Mouse (Mus musculus) kidney, embryonic 15.5 days (tissue): ENCODE measurements around the gene Nr2e3. TPM values are rescaled to one million over a fixed set of nuclear protein-coding genes. Genes with fewer than 3 reads are reported as not detected.
"Not testable (repeated sequence)": the region's sequence is repeated elsewhere in the genome, so short reads cannot be mapped to it uniquely, and the experiment has no call there.

Experiments used
- ATAC-seq: fragments of 200-750 bp; cut with Nextera tagmentation; replicated peaks from 2 replicates; pipeline ENCODE4 v1.8.0; 2017; ENCODE audit warnings: moderate TSS enrichment; ENCODE audit not compliant: low FRiP score
- H3K27ac ChIP-seq: fragments of 300-500 bp; sonication (generic); 2 replicates; pipeline ENCODE4 v1.5.1; 2015; ENCODE audit warnings: mild to moderate bottlenecking, inconsistent platforms
- H3K27me3 ChIP-seq: fragments of 300-500 bp; sonication (generic); 2 replicates; pipeline ENCODE4 v1.6.1; 2015; ENCODE audit warnings: inconsistent platforms
- H3K36me3 ChIP-seq: fragments of 300-500 bp; sonication (generic); 2 replicates; pipeline ENCODE4 v1.6.1; 2015; ENCODE audit warnings: inconsistent platforms
- H3K4me1 ChIP-seq: fragments of 300-500 bp; sonication (generic); 2 replicates; pipeline ENCODE4 v1.6.1; 2015; ENCODE audit warnings: inconsistent platforms
- H3K4me2 ChIP-seq: fragments of 300-500 bp; sonication (generic); 2 replicates; pipeline ENCODE4 v1.6.1; 2015; ENCODE audit warnings: moderate library complexity, mild to moderate bottlenecking, inconsistent platforms
- H3K4me3 ChIP-seq: fragments of 300-500 bp; sonication (generic); replicated peaks from 2 replicates; pipeline ENCODE4 v1.5.1; 2015; ENCODE audit warnings: mild to moderate bottlenecking, inconsistent platforms
- H3K9ac ChIP-seq: fragments of 300-500 bp; sonication (generic); 2 replicates; pipeline ENCODE4 v1.6.1; 2015; ENCODE audit warnings: mild to moderate bottlenecking, inconsistent platforms
- H3K9me3 ChIP-seq: fragments of 300-500 bp; sonication (generic); replicated peaks from 2 replicates; pipeline ENCODE4 v1.6.1; 2016; ENCODE audit warnings: inconsistent platforms
- WGBS: fragments of 180-500 bp; shearing (Covaris S2); methylation state at CpG from one replicate; pipeline ENCODE4 v1.1.7; 2015; ENCODE audit warnings: mixed read lengths; 5-methylcytosine and 5-hydroxymethylcytosine counted together
- polyA plus RNA-seq: library from polyadenylated mRNA; unstranded; fragments of >200 nt; fragmentation: Nextera tagmentation; extraction: Ambion mirVana; gene quantifications from 2 replicates; pipeline ENCODE4 v1.2.1, GENCODE M21; 2015

Nr2e3 gene
- polyA plus RNA-seq, 1 experiment from 2014 or later, result not detected

GRCm38 (mm10) chr9:59949511-59949910 lies 10.9 kb downstream of the Nr2e3 start:
- Histone ChIP-seq H3K4me2 (no peak overlapping the region), H3K27me3 (no peaks in the 10 kb centered on the region), H3K9me3 (no peaks in the 10 kb centered on the region), H3K4me1 (0 out of 2 replicates have a peak, but pooled peaks cover 5% of the 10 kb centered on the region), H3K4me3 (no peak overlapping the region), H3K9ac (no peak overlapping the region), H3K36me3 (no peaks in the 10 kb centered on the region), H3K27ac (no peak overlapping the region)
- no peak for ATAC-seq
- 82% methylated on average over 6 of the region's 6 CpGs for WGBS

DNA sequence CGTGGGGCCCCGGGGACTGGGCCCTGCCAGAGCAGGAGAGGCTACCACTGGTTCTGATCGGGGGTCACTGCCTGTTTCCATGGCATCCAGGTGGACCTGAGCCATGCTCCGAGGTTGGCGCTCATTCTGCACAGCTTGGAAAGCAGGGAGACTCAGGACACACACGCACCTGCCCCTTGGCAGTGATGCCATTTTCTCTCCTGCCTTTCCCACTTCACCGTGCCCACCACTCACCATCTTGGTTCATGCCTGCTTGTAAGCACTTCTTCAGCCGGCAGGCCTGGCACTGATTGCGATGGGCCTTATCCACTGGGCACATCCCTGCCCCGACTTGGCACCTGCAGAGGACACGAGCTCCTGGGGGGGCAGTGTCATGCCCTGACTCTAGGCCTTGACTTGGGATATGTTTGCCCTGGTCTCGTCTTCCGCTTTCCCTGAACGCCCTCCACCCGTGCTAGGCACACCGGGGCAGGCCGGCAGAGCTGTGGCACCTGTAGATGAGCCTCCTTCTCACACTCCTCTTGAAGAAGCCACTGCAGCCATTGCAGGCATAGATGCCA lies 11.7 kb downstream of the Nr2e3 start:
- Histone ChIP-seq H3K9ac (no peak overlapping the region), H3K4me3 (no peak overlapping the region), H3K4me1 (0 out of 2 replicates have a peak, but pooled peaks cover 6% of the 10 kb centered on the region), H3K4me2 (no peak overlapping the region), H3K36me3 (no peaks in the 10 kb centered on the region), H3K9me3 (no peaks in the 10 kb centered on the region), H3K27me3 (no peaks in the 10 kb centered on the region), H3K27ac (no peak overlapping the region)
- ATAC-seq, result no peak
- 89% methylated on average over 17 of the region's 17 CpGs for WGBS

DNA sequence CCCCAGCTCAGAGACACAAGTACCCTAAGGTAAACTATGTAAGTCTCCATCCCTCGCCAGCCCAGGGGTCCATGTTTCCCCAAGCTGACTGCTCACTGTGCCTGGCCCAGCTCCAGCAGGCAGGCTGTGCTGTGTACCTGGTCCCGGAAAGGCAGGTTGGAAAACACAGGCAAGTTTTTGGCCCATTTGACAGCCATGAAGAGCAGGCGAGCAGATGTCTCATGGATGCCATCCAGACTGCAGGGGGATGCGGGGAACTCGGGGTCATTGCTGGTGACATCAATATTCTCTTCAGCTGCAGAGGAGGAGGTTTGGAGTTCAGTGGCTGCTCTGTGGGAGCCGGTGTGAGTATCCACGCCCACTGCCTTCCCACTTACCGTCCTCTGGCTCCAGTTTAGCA lies 12.2 kb downstream of the Nr2e3 start:
- 52% methylated on average over 8 of the region's 8 CpGs for WGBS
- H3K9ac ChIP-seq, result no peak overlapping the region
- H3K4me1 ChIP-seq, result 0 out of 2 replicates have a peak, but pooled peaks cover 8% of the 10 kb centered on the region
- ATAC-seq, result no peak
- no peaks in the 10 kb centered on the region for H3K27me3 ChIP-seq
- H3K36me3 ChIP-seq, result no peaks in the 10 kb centered on the region
- H3K4me2 ChIP-seq, result no peak overlapping the region
- no peak overlapping the region for H3K27ac ChIP-seq
- H3K4me3 ChIP-seq, result no peak overlapping the region
- no peaks in the 10 kb centered on the region for H3K9me3 ChIP-seq

- Histone ChIP-seq H3K9me3 (no peaks in the 10 kb centered on the region), H3K27ac (no peak overlapping the region), H3K4me2 (no peak overlapping the region), H3K27me3 (no peaks in the 10 kb centered on the region), H3K4me1 (peaks cover 15% of the 10 kb centered on the region; the same call in 1 of the 2 replicates), H3K4me3 (no peak overlapping the region), H3K9ac (no peak overlapping the region), H3K36me3 (no peaks in the 10 kb centered on the region)
- no peak for ATAC-seq
- WGBS, result 86% methylated on average over 8 of the region's 8 CpGs
Measured at GRCm38 (mm10) chr9:59947271-59947670, 13.2 kb downstream of the Nr2e3 start.

DNA sequence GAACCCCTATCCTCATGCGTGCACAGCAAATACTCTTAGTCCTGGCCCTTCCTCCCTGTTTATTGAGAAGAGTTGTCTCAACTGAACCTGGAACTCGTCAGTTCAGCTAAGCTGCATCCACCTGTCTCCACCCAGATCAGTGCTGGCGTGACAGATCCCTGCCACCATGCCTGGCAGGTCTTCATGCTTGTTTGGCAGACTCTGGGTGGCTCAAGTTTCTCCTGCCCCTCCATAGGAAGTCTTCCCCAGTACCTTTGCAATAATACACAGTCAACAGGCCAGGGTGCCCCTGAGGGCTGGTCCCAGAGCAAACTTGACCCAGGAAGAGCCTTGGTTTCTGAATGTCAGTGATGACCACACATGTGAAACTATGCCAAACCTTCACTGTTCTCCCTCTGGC lies 15.2 kb downstream of the Nr2e3 start:
- Histone ChIP-seq H3K9ac (no peak overlapping the region), H3K27ac (no peak overlapping the region), H3K4me1 (peaks cover 20% of the 10 kb centered on the region; the same call in 1 of the 2 replicates), H3K36me3 (no peaks in the 10 kb centered on the region), H3K9me3 (no peaks in the 10 kb centered on the region), H3K27me3 (no peaks in the 10 kb centered on the region), H3K4me2 (no peak overlapping the region), H3K4me3 (no peak overlapping the region)
- no peak for ATAC-seq
- WGBS, result 77% methylated on average over 3 of the region's 3 CpGs

GRCm38 (mm10) chr9:59943826-59944225 lies 16.6 kb downstream of the Nr2e3 start:
- H3K9me3 ChIP-seq, result no peaks in the 10 kb centered on the region
- H3K27me3 ChIP-seq, result no peaks in the 10 kb centered on the region
- H3K4me2 ChIP-seq, result no peak overlapping the region
- peaks cover 20% of the 10 kb centered on the region; the same call in 1 of the 2 replicates for H3K4me1 ChIP-seq
- ATAC-seq, result no peak
- no peak overlapping the region for H3K27ac ChIP-seq
- H3K9ac ChIP-seq, result no peak overlapping the region
- H3K4me3 ChIP-seq, result no peak overlapping the region
- WGBS, result 88% methylated on average over 6 of the region's 6 CpGs
- H3K36me3 ChIP-seq, result no peaks in the 10 kb centered on the region

DNA sequence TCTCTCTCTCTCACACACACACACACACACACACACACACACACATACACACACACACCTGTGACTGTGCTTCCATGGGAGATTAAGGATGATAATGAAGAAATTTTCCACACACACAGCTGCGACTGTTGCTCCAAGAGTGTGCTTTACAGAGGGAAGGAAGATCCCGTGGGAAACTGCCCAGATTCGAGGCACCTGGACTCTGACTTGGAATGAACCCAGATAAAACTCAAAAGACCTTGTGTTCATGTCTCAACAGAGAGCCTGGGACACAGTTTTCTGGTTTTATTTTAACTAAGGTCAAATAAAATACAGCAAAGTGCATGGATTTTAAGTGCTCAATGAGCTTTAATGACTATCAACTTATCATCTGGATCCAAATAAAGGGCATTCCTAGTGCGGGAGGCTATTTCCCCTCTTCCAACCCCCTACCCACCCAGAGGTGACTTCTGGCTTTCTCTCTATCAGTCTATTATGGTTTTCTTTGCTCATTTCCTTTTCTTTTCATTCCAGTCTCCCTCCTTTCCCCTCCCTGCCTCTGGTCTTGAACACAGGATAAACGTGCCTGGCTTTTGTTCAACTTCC lies 17.9 kb downstream of the Nr2e3 start:
- WGBS, result 45% methylated on average over 5 of the region's 5 CpGs
- H3K27ac ChIP-seq, result no peak overlapping the region
- ATAC-seq, result no peak

GRCm38 (mm10) chr9:59941885-59942350 lies 18.5 kb downstream of the Nr2e3 start:
- no peaks in the 10 kb centered on the region for H3K9me3 ChIP-seq
- H3K4me2 ChIP-seq, result no peak overlapping the region
- H3K27me3 ChIP-seq, result no peaks in the 10 kb centered on the region
- H3K4me1 ChIP-seq, result peaks cover 17% of the 10 kb centered on the region; the same call in 1 of the 2 replicates
- H3K4me3 ChIP-seq, result no peak overlapping the region
- no peak overlapping the region for H3K9ac ChIP-seq
- 52% methylated on average over 9 of the region's 9 CpGs for WGBS
- ATAC-seq, result no peak
- no peak overlapping the region for H3K27ac ChIP-seq
- no peaks in the 10 kb centered on the region for H3K36me3 ChIP-seq

More for the DNA sequence above, 17.9 kb downstream of the Nr2e3 start:
- no peaks in the 10 kb centered on the region for H3K27me3 ChIP-seq
- H3K4me1 ChIP-seq, result peaks cover 17% of the 10 kb centered on the region; the same call in 1 of the 2 replicates
- H3K4me2 ChIP-seq, result no peak overlapping the region
- H3K9ac ChIP-seq, result no peak overlapping the region
- H3K9me3 ChIP-seq, result no peaks in the 10 kb centered on the region
- H3K36me3 ChIP-seq, result no peaks in the 10 kb centered on the region
- H3K4me3 ChIP-seq, result no peak overlapping the region

- H3K9me3 ChIP-seq, result no peaks in the 10 kb centered on the region
- H3K4me2 ChIP-seq, result no peak overlapping the region
- H3K27me3 ChIP-seq, result no peaks in the 10 kb centered on the region
- no peaks in the 10 kb centered on the region for H3K36me3 ChIP-seq
- ATAC-seq, result no peak
- no peak overlapping the region for H3K27ac ChIP-seq
- no peak overlapping the region for H3K9ac ChIP-seq
- H3K4me3 ChIP-seq, result no peak overlapping the region
- WGBS, result 59% methylated on average over 12 of the region's 12 CpGs
- H3K4me1 ChIP-seq, result peaks cover 17% of the 10 kb centered on the region; the same call in 1 of the 2 replicates
Measured at GRCm38 (mm10) chr9:59940913-59941884, 19.3 kb downstream of the Nr2e3 start.

DNA sequence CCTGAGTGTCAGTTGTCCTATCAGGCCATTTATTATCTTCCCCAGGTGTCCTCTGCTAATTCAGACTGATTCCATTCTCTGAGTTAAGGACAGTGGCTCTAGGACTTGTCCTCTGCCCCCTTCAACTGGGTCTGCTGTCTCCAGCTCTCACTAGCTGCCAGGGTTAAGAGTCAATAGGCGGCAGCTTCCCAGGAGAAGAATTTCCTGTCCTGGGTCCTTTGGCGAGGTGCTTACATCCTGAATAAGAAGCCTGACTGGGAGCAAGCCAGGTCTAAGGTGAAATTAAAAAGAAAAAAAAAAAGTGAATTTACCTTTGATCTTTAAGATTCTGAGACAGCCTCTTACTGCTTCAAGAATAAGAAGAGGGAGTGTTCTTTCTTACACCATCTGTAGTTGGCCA lies 20.8 kb downstream of the Nr2e3 start:
- H3K27ac ChIP-seq, result no peak overlapping the region
- no peak overlapping the region for H3K9ac ChIP-seq
- peaks cover 17% of the 10 kb centered on the region; the same call in 1 of the 2 replicates for H3K4me1 ChIP-seq
- no peaks in the 10 kb centered on the region for H3K27me3 ChIP-seq
- no peak for ATAC-seq
- no peak overlapping the region for H3K4me2 ChIP-seq
- no peaks in the 10 kb centered on the region for H3K36me3 ChIP-seq
- no peaks in the 10 kb centered on the region for H3K9me3 ChIP-seq
- H3K4me3 ChIP-seq, result no peak overlapping the region
- 66% methylated on average over 2 of the region's 2 CpGs for WGBS

- no peak overlapping the region for H3K27ac ChIP-seq
- ATAC-seq, result no peak
- no peaks in the 10 kb centered on the region for H3K36me3 ChIP-seq
- WGBS, result 65% methylated on average over 8 of the region's 8 CpGs
- H3K4me1 ChIP-seq, result peaks cover 14% of the 10 kb centered on the region; the same call in 1 of the 2 replicates
- H3K4me3 ChIP-seq, result no peak overlapping the region
- H3K9me3 ChIP-seq, result no peaks in the 10 kb centered on the region
- H3K4me2 ChIP-seq, result no peak overlapping the region
- H3K9ac ChIP-seq, result no peak overlapping the region
- no peaks in the 10 kb centered on the region for H3K27me3 ChIP-seq
Measured at GRCm38 (mm10) chr9:59938529-59938928, 21.9 kb downstream of the Nr2e3 start.

DNA sequence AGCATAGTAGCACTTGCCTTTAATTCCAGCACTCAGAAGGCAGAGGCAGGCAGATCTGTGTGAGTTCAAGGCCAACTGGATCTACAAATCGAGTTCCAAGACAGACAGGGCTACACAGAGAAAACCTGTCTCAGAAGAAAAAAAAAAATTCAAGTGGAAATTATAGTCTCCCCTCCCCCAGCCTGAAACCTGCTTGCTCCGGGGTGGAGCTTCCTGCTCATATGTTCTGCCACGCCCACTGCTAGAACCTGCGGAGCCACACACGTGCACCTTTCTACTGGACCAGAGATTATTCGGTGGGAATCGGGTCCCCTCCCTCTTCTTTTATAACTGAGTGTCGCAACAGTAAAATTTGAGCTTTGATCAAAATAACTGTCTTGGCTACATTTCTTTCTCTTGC lies 24.6 kb downstream of the Nr2e3 start:
- H3K4me3 ChIP-seq, H3K9me3 ChIP-seq, H3K27ac ChIP-seq, ATAC-seq, H3K27me3 ChIP-seq, H3K36me3 ChIP-seq, H3K9ac ChIP-seq, H3K4me1 ChIP-seq, H3K4me2 ChIP-seq: not testable (repeated sequence)
- 82% methylated on average over 8 of the region's 8 CpGs for WGBS
